Mouse (Mus musculus) thymus, adult 2 months (tissue): Measurements from ENCODE around the gene Ssr4.

ENCODE experiments used
- CTCF ChIP-seq: fragments of 200-500 bp; IDR thresholded peaks from 2 replicates; pipeline ENCODE4 v1.5.1; 2012; ENCODE audit warnings: mild to moderate bottlenecking, control low read depth, low read length, moderate library complexity, borderline replicate concordance; ENCODE audit not compliant: control insufficient read depth, poor library complexity, insufficient read depth; ENCODE audit errors: extremely low read depth
- POLR2A ChIP-seq: fragments of 200-500 bp; IDR thresholded peaks from 2 replicates; pipeline ENCODE4 v1.6.1; 2012; ENCODE audit warnings: mild to moderate bottlenecking, low read length, control low read depth, moderate library complexity; ENCODE audit not compliant: control insufficient read depth, poor library complexity, insufficient read depth; ENCODE audit errors: extremely low read depth

- TF ChIP-seq CTCF: no peak
- TF ChIP-seq POLR2A: no peak
Observed at GRCm38 (mm10) chrX:73756334-73757140, 30.3 kb upstream of the Ssr4 start, which contains the start of gene Plxnb3.
